Mouse (Mus musculus) activated CD4-positive, CD25-positive, alpha-beta regulatory T cell, adult 4 months (primary cell): ENCODE results near the gene Gpnmb. TPM values are rescaled to one million over a fixed set of nuclear protein-coding genes. Genes with fewer than 3 reads are reported as not detected.

ENCODE experiments used
- ATAC-seq: one replicate; pipeline ENCODE4 v1.8.0; 2017
- polyA plus RNA-seq, 2 experiments: library from polyadenylated mRNA; unstranded; fragments of 100-300 nt; shearing (Covaris generic); gene quantifications; one replicate each; pipeline ENCODE4 v1.2.1; 2017

The Gpnmb gene
- 1 to 10 TPM; 1.6 to 1.9 TPM for polyA plus RNA-seq

DNA sequence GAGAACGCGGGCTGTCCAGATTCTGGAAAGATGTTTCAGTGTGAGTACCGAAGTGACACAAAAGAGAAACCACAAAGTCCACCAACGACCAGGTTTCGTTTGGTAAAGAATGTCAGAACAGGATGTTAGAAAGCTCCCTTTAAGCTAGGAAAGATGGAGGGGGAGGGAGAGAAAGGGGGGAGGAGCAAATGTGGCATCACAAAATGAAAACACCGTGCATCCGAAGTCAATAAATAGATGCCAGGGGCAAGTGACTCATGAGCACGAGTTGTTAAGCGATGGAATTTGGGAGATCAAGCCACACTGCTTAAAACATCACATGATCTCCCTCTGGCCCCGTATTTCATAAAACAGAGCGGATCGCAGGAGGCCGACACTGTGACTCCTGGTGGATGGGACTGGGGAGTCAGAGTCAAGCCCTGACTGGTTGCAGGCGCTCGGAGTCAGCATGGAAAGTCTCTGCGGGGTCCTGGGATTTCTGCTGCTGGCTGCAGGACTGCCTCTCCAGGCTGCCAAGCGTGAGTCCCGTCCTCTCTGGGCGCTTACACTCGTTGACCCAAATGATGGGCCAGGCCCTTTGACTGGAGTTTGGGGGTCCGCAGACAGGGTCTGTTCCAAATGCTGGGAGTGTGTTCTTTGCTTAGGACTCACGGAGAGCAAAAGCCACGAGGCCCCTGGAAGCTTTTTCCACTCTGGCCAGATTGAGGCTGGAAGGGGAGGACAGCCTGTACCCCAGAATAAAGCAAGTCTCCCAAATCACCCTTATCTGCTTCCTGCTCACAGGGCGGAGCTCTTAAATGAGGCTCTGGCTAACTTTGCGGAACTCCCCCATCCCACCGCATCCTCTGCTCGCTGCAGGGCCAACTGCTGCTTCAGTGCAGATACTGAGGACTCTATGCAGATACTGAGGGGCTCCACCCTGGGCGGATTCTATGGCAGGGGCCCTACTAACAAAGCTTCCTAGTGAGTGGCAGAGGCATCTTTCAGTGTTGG lies at the start of gene Gpnmb:
Gene Gpnmb (plus strand): TSS at position 272 of the 993 bp plus-strand sequence.
- ATAC-seq, result peak; percentile 80

DNA sequence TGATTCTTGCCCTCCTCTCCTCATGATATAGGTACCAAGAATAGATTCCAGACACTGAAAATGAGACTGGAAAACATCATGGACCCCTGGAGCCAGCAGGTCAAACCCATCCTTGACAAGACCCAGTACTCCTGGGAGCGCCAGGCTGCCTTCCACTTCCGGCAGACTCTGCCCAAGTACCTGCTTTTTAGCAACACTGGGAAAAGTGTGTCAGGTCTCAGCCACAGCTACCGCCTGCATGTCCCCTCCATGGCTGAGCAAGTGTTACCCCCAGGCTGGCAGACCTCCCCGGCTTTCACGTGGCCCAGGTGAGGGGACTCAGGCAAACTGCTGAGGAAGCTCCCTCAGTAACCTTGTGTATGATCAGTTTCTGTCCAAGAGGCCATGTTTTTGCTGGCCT lies 46.4 kb upstream of the Gpnmb start:
- no peak for ATAC-seq

GRCm38 (mm10) chr6:48991991-48992390 lies 44.4 kb upstream of the Gpnmb start:
- no peak for ATAC-seq

DNA sequence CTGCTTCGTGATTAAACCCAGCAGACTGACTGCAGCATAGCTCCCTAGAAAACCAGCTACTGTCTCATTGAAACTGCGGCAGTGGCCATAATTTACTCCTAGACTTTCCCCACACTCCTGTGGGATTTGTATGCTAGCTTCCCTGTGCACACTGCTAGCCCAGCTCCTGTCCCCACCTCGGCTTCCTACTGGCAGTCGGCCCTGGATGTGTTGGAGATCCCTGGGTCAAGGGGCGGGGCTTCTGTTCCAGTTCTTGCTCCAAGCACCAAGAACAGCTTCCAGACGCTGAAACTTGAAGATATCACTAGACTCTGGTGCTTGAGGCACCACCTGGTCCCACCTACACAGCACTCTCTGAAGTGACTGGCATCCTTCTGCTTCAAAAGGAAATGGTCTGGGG lies 38.2 kb upstream of the Gpnmb start:
- ATAC-seq, result no peak

DNA sequence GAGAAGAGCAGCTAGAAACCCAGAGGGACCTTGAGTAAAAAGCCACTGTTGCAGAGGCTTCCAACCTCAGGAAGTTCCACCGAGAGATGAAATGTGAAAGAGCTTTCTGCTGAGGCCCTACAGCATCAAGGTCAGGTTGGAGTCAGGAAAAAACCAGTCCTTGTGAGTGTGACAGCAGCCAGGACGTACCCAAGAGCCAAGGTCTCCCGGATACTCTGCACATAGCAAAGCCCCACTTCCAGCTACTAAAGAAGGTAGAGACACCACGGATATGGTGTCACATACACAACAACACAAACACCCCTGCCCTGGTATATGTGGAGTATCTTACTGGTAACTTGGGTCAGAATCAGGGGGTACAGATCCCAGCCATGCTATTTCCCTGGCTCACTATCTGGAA lies 37.5 kb upstream of the Gpnmb start:
- ATAC-seq, result no peak

- no peak for ATAC-seq
Measured at GRCm38 (mm10) chr6:49003381-49003780, 33.0 kb upstream of the Gpnmb start.

DNA sequence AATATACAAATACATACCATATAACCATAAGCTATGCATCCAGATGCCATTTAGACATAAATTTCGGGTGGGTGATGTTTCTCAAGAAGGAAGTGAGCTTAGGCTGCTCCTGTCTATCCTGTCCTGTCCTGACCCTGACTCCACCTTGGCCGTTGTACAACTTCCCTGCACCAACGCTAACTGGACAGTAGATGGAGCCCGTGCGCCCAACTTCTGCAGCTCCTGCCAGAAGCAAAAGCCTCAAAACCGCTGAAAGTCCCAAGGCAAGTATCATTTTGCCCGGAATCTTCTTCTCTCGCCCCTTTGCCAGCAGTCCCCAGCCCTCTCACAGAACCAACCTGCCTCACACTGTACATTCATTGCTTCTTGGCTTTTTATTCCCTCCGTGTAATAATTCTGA lies 28.4 kb upstream of the Gpnmb start:
- peak; percentile 76 for ATAC-seq

DNA sequence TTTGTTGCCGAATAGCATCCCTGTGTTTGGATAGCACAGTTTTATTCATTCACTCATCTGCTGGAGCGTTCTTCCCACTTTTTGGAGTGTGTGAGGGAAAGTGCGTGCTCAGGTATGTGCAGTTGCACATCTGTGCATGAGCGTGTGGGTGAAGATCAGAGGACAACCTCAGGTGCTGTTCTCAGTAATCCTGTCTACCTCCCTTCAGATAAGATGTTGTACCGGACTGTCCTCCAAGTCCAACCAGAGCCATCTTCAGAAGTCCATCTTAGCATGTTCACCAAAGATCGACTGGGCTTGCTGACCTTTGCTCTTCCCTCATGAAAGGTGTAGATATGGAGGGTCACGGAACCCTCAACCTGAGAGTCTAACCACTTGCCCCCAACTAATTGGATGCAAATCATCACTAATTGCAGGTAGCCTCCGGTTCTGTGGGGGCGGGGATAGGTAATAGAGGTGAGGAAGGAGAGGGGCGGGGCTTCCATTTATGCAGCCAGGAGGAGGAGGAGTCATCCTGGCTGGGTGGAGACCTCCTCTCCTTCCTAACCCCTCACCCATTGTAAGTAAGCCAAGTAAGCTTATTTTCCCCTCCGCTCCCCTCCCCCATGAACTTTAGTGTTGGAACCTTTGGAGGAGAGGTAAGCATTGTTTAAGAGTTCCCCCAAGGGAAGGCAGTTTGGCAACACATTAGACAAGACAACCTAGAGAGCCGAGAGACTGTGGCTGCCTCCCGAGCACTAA lies 27.8 kb upstream of the Gpnmb start:
- no peak for ATAC-seq

- ATAC-seq, result no peak
Measured at GRCm38 (mm10) chr6:49009161-49009555, 27.2 kb upstream of the Gpnmb start.

- ATAC-seq, result no peak
Measured at GRCm38 (mm10) chr6:49009665-49010064, 26.7 kb upstream of the Gpnmb start.

- ATAC-seq, result no peak
Measured at GRCm38 (mm10) chr6:49011191-49011590, 25.2 kb upstream of the Gpnmb start.

- no peak for ATAC-seq
Measured at GRCm38 (mm10) chr6:49013023-49013422, 23.3 kb upstream of the Gpnmb start.

DNA sequence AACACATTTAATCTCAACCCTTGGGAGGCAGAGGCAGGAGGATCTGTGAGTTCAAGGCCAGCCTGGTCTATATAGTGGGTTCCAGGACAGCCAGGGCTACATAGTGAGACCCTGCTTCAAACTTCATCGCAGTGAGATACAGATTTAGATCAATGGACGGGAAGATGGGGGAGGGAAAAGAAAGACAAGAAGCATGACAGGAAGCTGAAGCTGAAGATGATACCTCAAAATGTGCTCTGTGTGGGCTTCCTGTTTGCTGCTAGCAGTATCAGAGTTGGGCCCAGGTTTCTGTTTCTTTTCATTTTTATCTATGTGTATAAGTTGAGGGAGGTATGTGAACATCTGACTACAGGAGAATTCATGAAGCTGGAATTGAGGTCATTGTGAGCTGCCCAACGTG lies 22.9 kb upstream of the Gpnmb start:
- ATAC-seq, result peak; percentile 92

DNA sequence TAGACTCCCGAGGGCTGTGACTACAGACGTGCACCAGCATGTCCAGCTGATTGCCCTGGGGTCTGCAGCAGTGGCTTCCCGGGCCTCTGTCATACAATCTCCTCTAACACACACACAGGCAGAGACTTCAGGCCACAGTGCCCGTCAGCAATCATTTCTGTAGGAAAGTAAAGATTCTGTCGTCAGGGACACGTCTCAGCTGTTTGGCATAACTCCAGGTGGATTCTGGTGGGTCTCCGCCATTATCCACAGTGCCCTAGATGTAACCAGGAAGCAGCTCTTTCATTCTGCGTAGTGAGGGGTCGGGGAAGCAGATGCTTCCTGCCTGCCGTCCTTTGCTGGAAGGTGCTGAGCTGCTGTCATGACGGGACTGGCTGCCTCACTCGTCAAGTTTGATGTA lies 19.2 kb upstream of the Gpnmb start:
- peak; percentile 55 for ATAC-seq

- ATAC-seq, result no peak
Measured at GRCm38 (mm10) chr6:49019341-49019740, 17.0 kb upstream of the Gpnmb start.

DNA sequence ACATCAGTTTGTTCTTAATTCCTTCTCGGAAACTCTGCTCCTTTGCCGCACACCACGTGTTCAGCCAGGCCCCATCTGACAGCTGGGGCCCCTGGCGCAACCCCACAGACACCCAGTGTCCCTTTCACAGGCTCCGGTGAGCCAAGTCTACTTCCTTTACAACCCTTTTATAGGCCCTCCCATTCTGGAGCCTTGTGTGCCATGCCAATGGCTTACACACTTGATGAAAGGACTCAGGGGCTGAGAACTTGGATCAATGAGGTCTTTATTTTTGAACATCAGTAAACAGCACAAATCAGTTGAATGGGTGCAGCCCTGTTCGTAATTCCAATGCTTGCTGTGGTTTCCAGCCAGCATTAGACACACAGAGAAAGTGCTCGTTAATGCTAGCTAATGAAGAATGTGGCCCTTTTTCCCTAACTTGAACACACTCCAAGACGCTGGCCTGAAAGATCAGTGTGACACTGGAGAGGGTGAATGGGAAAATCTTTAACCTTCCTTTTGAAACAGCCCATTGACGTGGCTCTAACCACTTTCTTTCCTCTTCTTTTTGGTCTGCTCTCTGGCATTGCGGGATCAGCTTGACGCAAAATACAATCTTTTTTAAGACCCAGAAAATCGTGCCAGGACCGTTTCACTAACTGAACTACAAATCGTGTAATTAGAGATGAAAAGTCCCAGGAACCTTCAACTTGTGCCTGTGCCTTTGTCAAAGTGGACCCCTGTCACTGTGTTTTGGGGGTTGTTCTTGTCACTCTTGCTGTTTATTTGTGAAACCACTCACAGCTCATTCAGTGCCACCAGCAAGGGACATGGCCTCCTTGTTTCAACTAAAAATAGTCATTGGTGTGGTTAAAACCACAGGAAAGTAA lies 15.0 kb upstream of the Gpnmb start:
- peak; percentile 36 for ATAC-seq

DNA sequence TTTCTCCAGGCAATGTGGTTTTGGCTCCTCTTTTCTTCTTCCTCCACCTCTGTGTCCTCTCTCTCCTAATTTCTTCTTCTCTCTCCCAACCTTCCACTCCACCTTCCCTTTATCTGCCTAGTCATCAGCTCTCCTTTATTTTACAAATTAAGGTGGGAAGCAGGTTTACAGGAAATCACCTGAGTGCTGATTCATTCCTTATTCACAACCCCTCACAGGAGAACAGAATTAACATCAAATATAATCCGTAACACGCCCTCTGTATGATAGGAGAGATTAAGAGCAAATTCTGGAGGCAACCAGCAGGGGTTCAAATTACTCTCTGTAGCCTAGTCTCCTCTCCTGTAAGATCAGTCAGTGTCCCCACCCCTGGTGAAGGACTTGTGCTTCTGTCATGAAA lies 14.0 kb upstream of the Gpnmb start:
- no peak for ATAC-seq

- no peak for ATAC-seq
Measured at GRCm38 (mm10) chr6:49023315-49023714, 13.0 kb upstream of the Gpnmb start.

GRCm38 (mm10) chr6:49025290-49025689 lies 11.1 kb upstream of the Gpnmb start:
- ATAC-seq, result no peak

DNA sequence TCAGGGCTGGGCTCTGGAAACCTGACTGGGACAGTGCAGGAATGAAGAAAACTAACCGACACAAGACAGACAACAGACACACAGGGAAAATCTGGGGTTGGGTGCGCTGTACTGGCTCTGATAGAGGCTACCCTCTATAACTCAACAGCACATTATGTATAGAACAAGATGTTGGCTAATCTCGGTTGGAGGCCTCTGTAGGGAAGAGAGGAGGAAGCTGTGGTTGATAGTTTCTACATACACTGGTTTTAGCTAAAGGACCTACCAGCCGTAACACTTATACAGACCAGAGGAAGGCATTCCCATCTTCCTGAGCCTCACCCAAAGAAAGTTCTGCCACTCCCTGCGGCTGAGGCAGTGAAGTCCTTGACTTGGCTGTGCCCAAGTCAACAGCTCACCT lies 9.8 kb upstream of the Gpnmb start:
- no peak for ATAC-seq

GRCm38 (mm10) chr6:49028019-49028418 lies 8.3 kb upstream of the Gpnmb start:
- ATAC-seq, result no peak

DNA sequence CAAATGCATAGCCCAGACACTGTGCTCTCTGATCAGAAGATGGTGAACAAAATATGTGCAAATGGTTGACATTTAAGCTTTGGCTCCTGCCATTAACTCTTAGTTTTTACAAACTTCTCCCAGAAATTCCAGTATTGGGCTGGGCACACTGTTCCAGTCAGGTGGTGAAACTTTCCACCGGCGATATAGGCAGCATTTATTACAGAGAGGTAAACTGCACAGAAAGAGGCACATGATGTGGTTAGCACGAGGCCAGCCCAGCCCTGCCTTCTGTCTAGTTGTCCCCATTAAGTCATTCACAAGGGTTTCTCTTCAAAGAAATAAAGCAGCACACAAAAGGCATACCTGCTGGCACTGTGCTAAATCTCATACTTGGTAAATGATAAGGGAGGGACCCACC lies 7.6 kb upstream of the Gpnmb start:
- ATAC-seq, result no peak

GRCm38 (mm10) chr6:49031230-49031629 lies 5.1 kb upstream of the Gpnmb start:
- no peak for ATAC-seq
